Mouse (Mus musculus) embryonic facial prominence, embryonic 12.5 days (tissue): ENCODE results near the gene E330017A01Rik. TPM values are rescaled to one million over a fixed set of nuclear protein-coding genes. Genes with fewer than 3 reads are reported as not detected.

ENCODE experiments used
- ATAC-seq: fragments of 200-750 bp; cut with Nextera tagmentation; 2 replicates; pipeline ENCODE4 v1.8.0; 2017; ENCODE audit not compliant: insufficient number of reproducible peaks, insufficient read depth, low FRiP score, low TSS enrichment
- H3K27ac ChIP-seq: fragments of 300-500 bp; sonication (generic); 2 replicates; pipeline ENCODE4 v1.5.1; 2016; ENCODE audit warnings: mild to moderate bottlenecking
- H3K27me3 ChIP-seq: fragments of 300-500 bp; sonication (generic); 2 replicates; pipeline ENCODE4 v1.6.1; 2016; ENCODE audit warnings: mild to moderate bottlenecking, moderate library complexity
- H3K36me3 ChIP-seq: fragments of 300-500 bp; sonication (generic); 2 replicates; pipeline ENCODE4 v1.6.1; 2016; ENCODE audit warnings: mild to moderate bottlenecking
- H3K4me1 ChIP-seq: fragments of 300-500 bp; sonication (generic); 2 replicates; pipeline ENCODE4 v1.6.1; 2016
- H3K4me2 ChIP-seq: fragments of 300-500 bp; sonication (generic); replicated peaks from 2 replicates; pipeline ENCODE4 v1.6.1; 2016; ENCODE audit warnings: mild to moderate bottlenecking, moderate library complexity
- H3K4me3 ChIP-seq: fragments of 300-500 bp; sonication (generic); 2 replicates; pipeline ENCODE4 v1.5.1; 2016; ENCODE audit warnings: mild to moderate bottlenecking
- H3K9ac ChIP-seq: fragments of 300-500 bp; sonication (generic); 2 replicates; pipeline ENCODE4 v1.6.1; 2016; ENCODE audit warnings: mild to moderate bottlenecking, moderate library complexity
- H3K9me3 ChIP-seq: fragments of 300-500 bp; sonication (generic); 2 replicates; pipeline ENCODE4 v1.6.1; 2016; ENCODE audit warnings: mild to moderate bottlenecking, moderate library complexity
- WGBS: fragments of 180-500 bp; shearing (Covaris S2); methylation state at CpG from one replicate; pipeline ENCODE4 v1.1.7; 2016; 5-methylcytosine and 5-hydroxymethylcytosine counted together
- polyA plus RNA-seq: library from polyadenylated mRNA; unstranded; fragments of >200 nt; fragmentation: Nextera tagmentation; extraction: Ambion mirVana; gene quantifications from 2 replicates; pipeline ENCODE4 v1.2.1, GENCODE M21; 2016

The E330017A01Rik gene
- polyA plus RNA-seq, 1 experiment from 2014 or later, result not detected

GRCm38 (mm10) chr16:58662287-58662791, 23.8 kb upstream of the E330017A01Rik start:
- Histone ChIP-seq H3K36me3 (no peaks in the 10 kb centered on the region), H3K27me3 (no peaks in the 10 kb centered on the region), H3K9ac (no peak overlapping the region), H3K4me1 (no peaks in the 10 kb centered on the region), H3K4me2 (no peak overlapping the region), H3K27ac (no peak overlapping the region), H3K9me3 (no peaks in the 10 kb centered on the region), H3K4me3 (no peak overlapping the region)
- no peak for ATAC-seq

GRCm38 (mm10) chr16:58661826-58662225, 23.3 kb upstream of the E330017A01Rik start:
- no peak overlapping the region for H3K27ac ChIP-seq
- H3K4me1 ChIP-seq, result no peaks in the 10 kb centered on the region
- H3K36me3 ChIP-seq, result no peaks in the 10 kb centered on the region
- H3K4me2 ChIP-seq, result no peak overlapping the region
- no peaks in the 10 kb centered on the region for H3K9me3 ChIP-seq
- no peak for ATAC-seq
- H3K4me3 ChIP-seq, result no peak overlapping the region
- 84% methylated on average over 5 of the region's 5 CpGs for WGBS
- H3K9ac ChIP-seq, result no peak overlapping the region
- no peaks in the 10 kb centered on the region for H3K27me3 ChIP-seq

GRCm38 (mm10) chr16:58658668-58659067, 20.1 kb upstream of the E330017A01Rik start:
- Histone ChIP-seq H3K36me3 (no peaks in the 10 kb centered on the region), H3K27ac (no peak overlapping the region), H3K27me3 (no peaks in the 10 kb centered on the region), H3K9me3 (no peaks in the 10 kb centered on the region), H3K4me2 (no peak overlapping the region), H3K9ac (no peak overlapping the region), H3K4me1 (no peaks in the 10 kb centered on the region), H3K4me3 (no peak overlapping the region)
- no peak for ATAC-seq
- WGBS, result 83% methylated on average over 6 of the region's 6 CpGs

GRCm38 (mm10) chr16:58656526-58656925, 18.0 kb upstream of the E330017A01Rik start:
- H3K9me3 ChIP-seq, result no peaks in the 10 kb centered on the region
- 80% methylated on average over 4 of the region's 4 CpGs for WGBS
- no peak for ATAC-seq

GRCm38 (mm10) chr16:58655751-58656150, 17.2 kb upstream of the E330017A01Rik start:
- H3K36me3 ChIP-seq, result no peaks in the 10 kb centered on the region
- no peak for ATAC-seq
- H3K4me1 ChIP-seq, result no peaks in the 10 kb centered on the region
- H3K9me3 ChIP-seq, result no peaks in the 10 kb centered on the region
- no peaks in the 10 kb centered on the region for H3K27me3 ChIP-seq
- no peak overlapping the region for H3K4me3 ChIP-seq
- H3K9ac ChIP-seq, result no peak overlapping the region
- H3K4me2 ChIP-seq, result no peak overlapping the region
- no peak overlapping the region for H3K27ac ChIP-seq

More at GRCm38 (mm10) chr16:58656526-58656925, 18.0 kb upstream of the E330017A01Rik start:
- Histone ChIP-seq H3K36me3 (no peaks in the 10 kb centered on the region), H3K27me3 (no peaks in the 10 kb centered on the region), H3K4me2 (no peak overlapping the region), H3K9ac (no peak overlapping the region), H3K4me3 (no peak overlapping the region), H3K27ac (no peak overlapping the region), H3K4me1 (no peaks in the 10 kb centered on the region)

GRCm38 (mm10) chr16:58649979-58650378, 11.4 kb upstream of the E330017A01Rik start:
- WGBS, result 93% methylated on average over 10 of the region's 10 CpGs
- no peaks in the 10 kb centered on the region for H3K4me1 ChIP-seq
- H3K9ac ChIP-seq, result no peak overlapping the region
- no peaks in the 10 kb centered on the region for H3K36me3 ChIP-seq
- ATAC-seq, result no peak
- no peak overlapping the region for H3K27ac ChIP-seq
- no peaks in the 10 kb centered on the region for H3K9me3 ChIP-seq
- no peak overlapping the region for H3K4me2 ChIP-seq
- no peaks in the 10 kb centered on the region for H3K27me3 ChIP-seq
- no peak overlapping the region for H3K4me3 ChIP-seq

GRCm38 (mm10) chr16:58638016-58638415, 523 bp downstream of the E330017A01Rik start:
- WGBS, result 72% methylated on average over 7 of the region's 7 CpGs

GRCm38 (mm10) chr16:58637448-58637847, 1.1 kb downstream of the E330017A01Rik start:
- Histone ChIP-seq H3K9me3 (no peaks in the 10 kb centered on the region), H3K4me2 (no peak overlapping the region), H3K36me3 (no peaks in the 10 kb centered on the region), H3K4me3 (no peak overlapping the region), H3K27ac (no peak overlapping the region), H3K4me1 (no peaks in the 10 kb centered on the region), H3K27me3 (no peaks in the 10 kb centered on the region), H3K9ac (no peak overlapping the region)
- WGBS, result 82% methylated on average over 4 of the region's 4 CpGs
- ATAC-seq, result no peak

More at GRCm38 (mm10) chr16:58638016-58638415, 523 bp downstream of the E330017A01Rik start:
- Histone ChIP-seq H3K9me3 (no peaks in the 10 kb centered on the region), H3K36me3 (no peaks in the 10 kb centered on the region), H3K27me3 (no peaks in the 10 kb centered on the region), H3K9ac (no peak overlapping the region), H3K4me1 (no peaks in the 10 kb centered on the region), H3K4me2 (no peak overlapping the region), H3K27ac (no peak overlapping the region), H3K4me3 (no peak overlapping the region)
- ATAC-seq, result no peak

GRCm38 (mm10) chr16:58635866-58636265, 2.7 kb downstream of the E330017A01Rik start:
- Histone ChIP-seq H3K4me1 (no peaks in the 10 kb centered on the region), H3K36me3 (no peaks in the 10 kb centered on the region), H3K9me3 (no peaks in the 10 kb centered on the region), H3K27me3 (no peaks in the 10 kb centered on the region), H3K27ac (no peak overlapping the region), H3K4me3 (no peak overlapping the region), H3K9ac (no peak overlapping the region), H3K4me2 (no peak overlapping the region)
- ATAC-seq, result no peak
- WGBS, result 64% methylated on average over 2 of the region's 2 CpGs

GRCm38 (mm10) chr16:58629736-58630135, 8.8 kb downstream of the E330017A01Rik start:
- ATAC-seq, result no peak
- WGBS, result 68% methylated on average over 2 of the region's 2 CpGs
- H3K4me3 ChIP-seq, result no peak overlapping the region
- no peaks in the 10 kb centered on the region for H3K27me3 ChIP-seq
- H3K9me3 ChIP-seq, result no peaks in the 10 kb centered on the region
- H3K4me1 ChIP-seq, result no peaks in the 10 kb centered on the region
- no peak overlapping the region for H3K9ac ChIP-seq
- no peak overlapping the region for H3K27ac ChIP-seq
- no peaks in the 10 kb centered on the region for H3K36me3 ChIP-seq
- H3K4me2 ChIP-seq, result no peak overlapping the region

GRCm38 (mm10) chr16:58628968-58629367, 9.6 kb downstream of the E330017A01Rik start:
- Histone ChIP-seq H3K27ac (no peak overlapping the region), H3K9ac (no peak overlapping the region), H3K27me3 (no peaks in the 10 kb centered on the region), H3K36me3 (no peaks in the 10 kb centered on the region), H3K9me3 (no peaks in the 10 kb centered on the region), H3K4me1 (0 out of 2 replicates have a peak, but pooled peaks cover 2% of the 10 kb centered on the region), H3K4me2 (no peak overlapping the region), H3K4me3 (no peak overlapping the region)
- 92% methylated on average over 5 of the region's 5 CpGs for WGBS
- no peak for ATAC-seq

- 88% methylated on average over 2 of the region's 2 CpGs for whole genome bisulfite sequencing
- ATAC-seq, result no peak
- no peak overlapping the region for H3K9ac ChIP-seq
Measured at GRCm38 (mm10) chr16:58628336-58628680, 10.2 kb downstream of the E330017A01Rik start.

More at GRCm38 (mm10) chr16:58628336-58628680, 10.2 kb downstream of the E330017A01Rik start:
- Histone ChIP-seq H3K4me1 (0 out of 2 replicates have a peak, but pooled peaks cover 2% of the 10 kb centered on the region), H3K27ac (no peak overlapping the region), H3K36me3 (no peaks in the 10 kb centered on the region), H3K9me3 (no peaks in the 10 kb centered on the region), H3K4me2 (no peak overlapping the region), H3K27me3 (no peaks in the 10 kb centered on the region), H3K4me3 (no peak overlapping the region)
